Mouse (Mus musculus) stomach, embryonic 16.5 days (tissue): ENCODE measurements at regions not wholly inside any gene's neighbourhood (a gene's known extent, or its start where the extent isn't known, plus 50 kb on each side); places are given as distances from the start of the nearest gene placed in this dataset.
A peak's percentile ranks its signal among the peaks of the same experiment; 100 is the strongest.

ENCODE experiments used
- ATAC-seq: fragments of 200-750 bp; cut with Nextera tagmentation; 2 replicates; pipeline ENCODE4 v1.8.0; 2017; ENCODE audit warnings: moderate number of reproducible peaks, moderate TSS enrichment; ENCODE audit not compliant: insufficient read depth, low FRiP score
- H3K27ac ChIP-seq: fragments of 300-500 bp; sonication (generic); 2 replicates; pipeline ENCODE4 v1.5.1; 2014; ENCODE audit warnings: low read length
- H3K27me3 ChIP-seq: fragments of 300-500 bp; sonication (generic); 2 replicates; pipeline ENCODE4 v1.6.1; 2014; ENCODE audit warnings: low read length, control low read depth, mixed read lengths; ENCODE audit not compliant: control insufficient read depth, insufficient read depth
- H3K36me3 ChIP-seq: fragments of 300-500 bp; sonication (generic); 2 replicates; pipeline ENCODE4 v1.6.1; 2014; ENCODE audit warnings: low read length; ENCODE audit not compliant: control insufficient read depth, insufficient read depth
- H3K4me1 ChIP-seq: fragments of 300-500 bp; sonication (generic); 2 replicates; pipeline ENCODE4 v1.6.1; 2014; ENCODE audit warnings: low read length, control low read depth, mixed read lengths; ENCODE audit not compliant: control insufficient read depth, insufficient read depth
- H3K4me2 ChIP-seq: fragments of 300-500 bp; sonication (generic); 2 replicates; pipeline ENCODE4 v1.6.1; 2014; ENCODE audit warnings: low read depth, low read length, mixed read lengths
- H3K4me3 ChIP-seq: fragments of 300-500 bp; sonication (generic); replicated peaks from 2 replicates; pipeline ENCODE4 v1.5.1; 2014; ENCODE audit warnings: mild to moderate bottlenecking, low read length
- H3K9ac ChIP-seq: fragments of 300-500 bp; sonication (generic); 2 replicates; pipeline ENCODE4 v1.6.1; 2014; ENCODE audit warnings: low read length
- H3K9me3 ChIP-seq: fragments of 300-500 bp; sonication (generic); replicated peaks from 2 replicates; pipeline ENCODE4 v1.6.1; 2016; ENCODE audit warnings: low read length, control low read depth; ENCODE audit not compliant: control insufficient read depth
- WGBS: fragments of 180-500 bp; shearing (Covaris S2); extraction: QIAGEN DNeasy Blood & Tissue Kit; methylation state at CpG from one replicate; pipeline ENCODE4 v1.1.7; 2014; 5-methylcytosine and 5-hydroxymethylcytosine counted together

DNA sequence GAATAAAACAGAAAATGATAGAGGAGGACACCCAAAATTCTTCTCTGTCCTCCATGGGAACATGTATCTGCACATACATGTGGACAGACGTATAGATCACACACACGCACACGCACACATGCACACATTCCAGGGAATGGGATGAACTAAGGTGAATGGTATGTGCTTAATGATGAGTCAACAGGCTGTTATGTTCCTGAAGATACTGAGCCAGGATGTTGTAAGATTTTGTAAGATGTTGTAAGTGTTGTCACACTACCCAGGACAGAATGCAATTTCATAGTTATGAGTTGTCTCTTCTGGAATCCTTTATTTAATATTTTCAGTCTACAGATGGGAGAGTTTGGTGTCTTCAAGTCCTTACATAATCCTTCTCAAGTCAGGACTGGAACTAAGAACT, 447.5 kb downstream of the Gsdmc2 start:
- no peak overlapping the region for H3K4me2 ChIP-seq
- no peak overlapping the region for H3K4me3 ChIP-seq
- ATAC-seq, result no peak
- 91% methylated on average over 3 of the region's 3 CpGs for WGBS
- H3K4me1 ChIP-seq, result no peaks in the 10 kb centered on the region
- H3K9me3 ChIP-seq, result no peaks in the 10 kb centered on the region
- H3K27me3 ChIP-seq, result no peaks in the 10 kb centered on the region
- no peak overlapping the region for H3K27ac ChIP-seq
- no peaks in the 10 kb centered on the region for H3K36me3 ChIP-seq
- no peak overlapping the region for H3K9ac ChIP-seq

DNA sequence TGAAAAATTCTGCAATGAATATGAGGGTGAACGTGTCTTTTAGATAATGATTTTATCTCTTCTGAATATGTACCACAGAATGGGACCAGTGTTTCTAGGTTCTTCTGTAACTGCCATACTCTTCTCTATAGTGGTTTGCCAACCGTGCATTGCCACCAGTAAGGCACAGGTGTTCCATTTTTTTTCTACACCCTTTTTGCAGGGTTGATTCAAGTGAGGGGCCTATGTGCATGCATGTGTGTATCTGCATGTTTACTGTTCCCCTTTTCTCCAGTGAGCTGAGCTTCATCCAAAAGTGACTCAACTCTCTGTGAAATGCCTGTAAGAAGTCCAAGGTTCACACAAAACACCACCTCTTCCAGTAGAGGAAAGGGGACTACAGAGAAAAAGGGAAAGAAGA, 467.7 kb downstream of the Gsdmc2 start:
- H3K36me3 ChIP-seq, result no peaks in the 10 kb centered on the region
- no peak overlapping the region for H3K4me3 ChIP-seq
- no peaks in the 10 kb centered on the region for H3K9me3 ChIP-seq
- H3K27ac ChIP-seq, result no peak overlapping the region
- no peak for ATAC-seq
- no peak overlapping the region for H3K4me2 ChIP-seq
- WGBS, result 85% methylated on average over 2 of the region's 2 CpGs
- no peak overlapping the region for H3K9ac ChIP-seq
- no peaks in the 10 kb centered on the region for H3K27me3 ChIP-seq
- H3K4me1 ChIP-seq, result no peaks in the 10 kb centered on the region

DNA sequence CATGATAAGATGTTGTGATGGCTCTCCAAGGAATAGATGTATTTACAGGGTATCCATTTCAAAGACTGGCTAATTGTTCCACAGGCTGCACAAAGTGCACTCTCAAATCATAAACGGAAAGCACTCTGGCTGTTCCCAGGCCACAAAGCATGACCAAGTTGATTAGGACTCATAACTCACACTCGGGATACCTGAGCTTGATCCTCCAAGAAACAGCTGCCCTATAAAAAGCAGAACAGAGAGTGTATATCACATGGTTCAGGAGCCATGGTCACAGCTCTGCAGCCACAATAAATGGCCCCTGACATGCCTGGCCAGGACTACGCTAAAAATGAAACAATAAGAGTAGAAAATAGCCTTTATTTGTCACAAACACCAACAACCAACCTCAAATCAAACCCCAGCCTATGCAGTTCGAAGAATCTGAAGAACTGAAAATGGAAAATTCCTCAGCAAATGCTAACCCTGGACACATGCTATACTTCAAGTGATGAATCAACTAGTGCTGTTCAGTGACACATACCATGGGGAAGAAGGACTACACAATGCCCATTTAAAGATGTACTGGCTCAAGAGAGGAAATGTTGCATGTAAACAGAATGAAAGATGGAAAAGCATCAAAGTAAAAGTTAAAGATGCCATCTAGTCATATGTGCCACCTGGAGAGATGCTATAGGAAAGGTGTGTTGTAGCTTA, 473.5 kb downstream of the Gsdmc2 start:
- H3K36me3 ChIP-seq, result no peaks in the 10 kb centered on the region
- H3K4me1 ChIP-seq, result no peaks in the 10 kb centered on the region
- H3K27ac ChIP-seq, result no peak overlapping the region
- H3K9me3 ChIP-seq, result no peaks in the 10 kb centered on the region
- no peak overlapping the region for H3K4me3 ChIP-seq
- no peak for ATAC-seq
- H3K9ac ChIP-seq, result no peak overlapping the region
- WGBS, result 81% methylated on average over 4 of the region's 4 CpGs
- no peaks in the 10 kb centered on the region for H3K27me3 ChIP-seq
- H3K4me2 ChIP-seq, result no peak overlapping the region

DNA sequence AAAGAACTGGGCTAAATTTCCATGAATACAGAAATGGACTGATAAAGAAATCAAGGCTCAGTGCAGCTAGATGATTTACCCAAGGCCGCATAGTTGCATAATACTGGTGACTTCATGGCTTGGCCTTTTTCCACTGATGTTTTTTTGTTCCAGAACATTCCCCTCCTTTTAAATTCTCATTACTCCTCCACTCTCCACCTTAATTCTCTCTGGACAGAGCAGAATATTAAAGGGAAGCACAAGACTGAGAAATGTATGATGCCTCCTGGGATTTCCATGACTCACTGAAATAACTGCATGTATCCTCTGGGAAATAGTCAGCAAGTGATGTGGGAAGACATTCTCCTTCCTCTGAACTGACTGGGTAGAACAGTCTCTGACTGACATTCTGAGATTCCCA, 480.5 kb downstream of the Gsdmc2 start:
- Histone ChIP-seq H3K9me3 (no peaks in the 10 kb centered on the region), H3K4me1 (no peaks in the 10 kb centered on the region), H3K36me3 (no peaks in the 10 kb centered on the region), H3K4me2 (no peak overlapping the region), H3K27ac (no peak overlapping the region), H3K9ac (no peak overlapping the region), H3K4me3 (no peak overlapping the region), H3K27me3 (no peaks in the 10 kb centered on the region)
- 83% methylated on average over 1 of the region's 1 CpGs for WGBS
- ATAC-seq, result no peak

DNA sequence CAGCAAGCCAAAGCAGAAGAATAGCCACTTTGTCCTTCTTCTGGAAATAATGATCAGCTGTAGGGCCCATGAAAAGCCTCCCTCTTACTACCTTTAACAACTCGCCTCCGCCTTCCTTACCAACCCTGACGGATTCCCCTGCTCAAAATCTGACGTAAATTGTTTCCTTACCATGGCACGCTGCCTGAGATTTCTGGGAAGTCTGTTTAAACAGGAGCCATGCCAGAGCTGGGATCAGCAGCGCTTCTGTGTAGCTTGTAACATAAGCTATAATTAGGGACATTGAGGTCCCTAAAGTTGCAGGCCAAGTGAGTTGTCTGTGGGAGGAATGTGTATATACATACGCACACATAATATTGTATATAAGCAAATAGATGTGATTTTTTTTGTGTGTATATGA, 484.6 kb downstream of the Gsdmc2 start:
- H3K4me2 ChIP-seq, result no peak overlapping the region
- no peak overlapping the region for H3K27ac ChIP-seq
- no peak overlapping the region for H3K4me3 ChIP-seq
- no peaks in the 10 kb centered on the region for H3K9me3 ChIP-seq
- no peaks in the 10 kb centered on the region for H3K27me3 ChIP-seq
- 57% methylated on average over 7 of the region's 7 CpGs for WGBS
- 0 out of 2 replicates have a peak, but pooled peaks have one; percentile 37 for ATAC-seq
- H3K9ac ChIP-seq, result no peak overlapping the region
- no peaks in the 10 kb centered on the region for H3K4me1 ChIP-seq
- H3K36me3 ChIP-seq, result no peaks in the 10 kb centered on the region

DNA sequence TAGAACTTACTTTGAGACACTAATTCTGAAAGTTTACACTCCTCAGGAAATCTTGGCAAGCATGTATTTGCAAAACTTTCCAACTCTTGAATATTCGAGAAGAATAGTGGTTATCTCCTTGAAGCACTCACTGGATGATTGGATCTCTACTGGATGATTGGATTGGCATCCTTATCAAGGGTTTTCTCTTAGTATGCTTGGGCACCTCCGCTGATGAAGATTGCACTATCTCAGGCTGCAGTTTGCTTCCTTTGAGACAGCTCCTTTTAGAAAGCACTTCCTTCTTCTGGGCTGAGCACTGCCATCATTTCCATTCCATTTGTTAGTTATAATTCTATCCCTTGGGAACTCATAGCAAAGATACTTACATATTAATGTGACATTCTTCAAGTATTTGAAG, 503.2 kb downstream of the Gsdmc2 start:
- H3K27me3 ChIP-seq, result no peaks in the 10 kb centered on the region
- H3K4me3 ChIP-seq, result no peak overlapping the region
- no peaks in the 10 kb centered on the region for H3K9me3 ChIP-seq
- no peak overlapping the region for H3K27ac ChIP-seq
- H3K9ac ChIP-seq, result no peak overlapping the region
- H3K36me3 ChIP-seq, result no peaks in the 10 kb centered on the region
- WGBS, result 66% methylated on average over 2 of the region's 2 CpGs
- no peak for ATAC-seq
- no peaks in the 10 kb centered on the region for H3K4me1 ChIP-seq
- no peak overlapping the region for H3K4me2 ChIP-seq

DNA sequence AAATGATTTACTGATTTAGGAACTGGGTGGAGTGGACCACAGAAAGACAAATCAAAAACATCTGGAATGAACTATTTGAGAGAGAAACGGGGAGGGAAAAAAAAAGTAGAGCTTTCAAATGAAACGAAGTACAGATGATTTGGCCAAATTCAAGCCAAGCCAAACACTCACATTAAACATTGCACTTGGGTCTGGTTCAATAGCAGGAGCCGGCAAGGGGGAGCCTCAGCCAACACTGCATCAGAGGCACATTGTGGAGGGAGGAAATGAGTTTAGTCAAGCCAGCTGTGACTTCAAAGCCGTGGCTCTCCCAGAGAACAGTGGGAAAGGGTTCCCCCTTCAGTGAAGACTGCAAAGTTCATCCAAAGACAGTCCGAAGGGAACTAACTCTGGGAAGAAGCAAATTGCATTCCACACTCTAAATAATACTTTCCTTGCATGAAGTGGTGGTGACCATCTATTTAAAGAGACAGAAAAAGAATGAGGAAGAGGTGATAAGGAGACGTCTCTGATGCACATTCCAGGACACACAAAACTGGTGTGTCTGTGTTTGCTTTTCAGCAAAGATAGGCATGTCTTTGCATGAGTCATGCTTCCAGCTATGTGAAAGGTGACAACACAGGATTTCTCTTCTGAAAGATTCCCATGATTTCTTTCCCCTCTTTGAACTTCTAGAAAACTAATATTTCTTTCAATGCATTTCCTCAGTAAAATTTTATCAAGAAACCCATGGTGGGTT, 504.5 kb downstream of the Gsdmc2 start:
- no peaks in the 10 kb centered on the region for H3K27me3 ChIP-seq
- no peaks in the 10 kb centered on the region for H3K4me1 ChIP-seq
- no peaks in the 10 kb centered on the region for H3K36me3 ChIP-seq
- H3K4me2 ChIP-seq, result no peak overlapping the region
- 10% methylated on average over 6 of the region's 6 CpGs for WGBS
- no peaks in the 10 kb centered on the region for H3K9me3 ChIP-seq
- H3K4me3 ChIP-seq, result no peak overlapping the region
- H3K9ac ChIP-seq, result no peak overlapping the region
- H3K27ac ChIP-seq, result peak overlapping the region; percentile 19; the same call in 1 of the 2 replicates
- ATAC-seq, result peak; percentile 88

DNA sequence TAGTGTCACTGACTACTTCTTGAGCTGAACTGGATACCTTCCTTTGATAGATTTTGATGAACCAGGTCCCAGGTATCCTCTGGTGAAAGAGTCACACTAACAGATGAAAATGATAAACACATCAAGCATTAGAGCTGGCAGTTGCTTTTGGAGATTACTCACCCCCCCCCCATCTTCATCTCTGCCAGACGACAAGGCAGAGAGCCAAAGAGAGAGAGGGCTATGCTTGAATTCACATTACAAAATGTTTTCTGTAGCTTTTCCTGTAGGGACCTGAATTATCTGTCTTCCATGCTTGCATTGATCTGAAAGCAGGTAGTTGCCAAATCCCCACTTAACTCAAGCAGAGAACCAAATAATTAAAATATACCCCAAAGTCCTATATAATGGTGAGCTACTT, 525.3 kb downstream of the Gsdmc2 start:
- WGBS, result 65% methylated on average over 1 of the region's 1 CpGs

DNA sequence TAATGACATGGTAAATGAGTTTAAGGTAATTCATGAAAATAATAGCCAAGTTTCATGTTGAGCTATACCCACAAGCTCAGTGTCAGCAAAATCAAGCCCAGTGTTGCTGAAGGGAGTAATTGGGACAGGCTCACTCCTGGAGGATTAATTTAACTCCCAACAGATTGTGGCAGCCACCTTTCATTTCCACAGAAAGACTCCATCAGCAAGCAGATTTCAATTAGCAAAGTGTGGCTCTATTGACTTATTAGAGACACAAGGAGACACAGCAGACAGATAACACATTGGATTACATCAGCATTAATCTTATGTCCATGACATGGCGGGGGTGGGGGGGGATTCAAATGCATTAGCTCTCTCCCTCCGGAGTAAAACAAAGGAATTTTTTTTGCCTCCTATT, 534.6 kb downstream of the Gsdmc2 start:
- no peak overlapping the region for H3K4me3 ChIP-seq

More for the DNA sequence above, 525.3 kb downstream of the Gsdmc2 start:
- Histone ChIP-seq H3K36me3 (no peaks in the 10 kb centered on the region), H3K4me2 (no peak overlapping the region), H3K27me3 (no peaks in the 10 kb centered on the region), H3K27ac (no peak overlapping the region), H3K9ac (no peak overlapping the region), H3K4me1 (no peaks in the 10 kb centered on the region), H3K9me3 (no peaks in the 10 kb centered on the region), H3K4me3 (no peak overlapping the region)
- ATAC-seq, result no peak

More for the DNA sequence above, 534.6 kb downstream of the Gsdmc2 start:
- Histone ChIP-seq H3K27me3 (no peaks in the 10 kb centered on the region), H3K36me3 (no peaks in the 10 kb centered on the region), H3K27ac (no peak overlapping the region), H3K9me3 (no peaks in the 10 kb centered on the region), H3K4me2 (no peak overlapping the region), H3K4me1 (no peaks in the 10 kb centered on the region), H3K9ac (no peak overlapping the region)
- 54% methylated on average over 2 of the region's 2 CpGs for WGBS
- ATAC-seq, result no peak
